Mouse (Mus musculus) cerebellum, postnatal 36 days (tissue): ENCODE data around the gene Fah.

Source experiments
- DNase-seq, 2 experiments: peaks; one replicate each; pipeline ENCODE4 v3.0.0; 2021 to 2022; ENCODE audit warnings: mixed read lengths in 2 of 2

Fah gene

DNA sequence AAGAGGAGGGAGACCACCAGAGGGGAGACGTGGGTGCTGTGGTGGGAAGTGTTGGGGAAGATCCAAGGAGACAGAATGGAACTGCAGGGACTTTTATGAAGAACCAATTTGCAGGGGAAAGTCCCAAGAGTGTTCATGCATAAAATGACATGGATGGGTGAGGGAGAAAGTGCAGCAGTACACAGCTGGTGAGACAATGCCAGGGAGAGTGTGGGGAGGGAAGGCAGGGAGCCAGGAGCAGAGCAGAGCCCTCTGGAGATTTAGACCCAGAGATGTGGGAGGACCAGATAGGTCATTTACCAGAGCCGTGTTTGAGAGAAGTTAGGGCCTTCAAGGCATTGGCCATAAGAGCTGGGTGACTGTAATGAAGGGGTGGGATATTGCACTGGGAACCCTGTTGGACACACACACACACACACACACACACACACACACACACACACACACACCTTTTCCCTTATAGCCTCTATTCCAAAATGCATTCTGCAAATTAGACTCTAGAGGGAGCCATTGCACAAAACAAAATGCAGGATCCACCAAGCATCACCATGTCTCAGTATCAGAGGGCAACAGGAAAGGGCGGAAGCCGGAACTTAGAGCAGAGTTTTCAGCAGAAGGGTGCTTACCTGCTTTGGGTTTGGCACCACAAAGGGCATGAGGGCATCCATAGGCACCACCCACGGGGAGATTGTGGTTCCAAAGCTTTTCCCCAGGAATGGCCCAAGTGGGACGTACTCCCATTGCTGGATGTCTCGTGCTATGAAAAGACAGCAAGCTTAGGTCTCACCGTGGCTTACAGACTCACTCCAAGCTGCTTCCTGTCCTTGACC is 12.2 kb downstream of the Fah start:
- DNase-seq: peak; percentile 20 to 35

DNA sequence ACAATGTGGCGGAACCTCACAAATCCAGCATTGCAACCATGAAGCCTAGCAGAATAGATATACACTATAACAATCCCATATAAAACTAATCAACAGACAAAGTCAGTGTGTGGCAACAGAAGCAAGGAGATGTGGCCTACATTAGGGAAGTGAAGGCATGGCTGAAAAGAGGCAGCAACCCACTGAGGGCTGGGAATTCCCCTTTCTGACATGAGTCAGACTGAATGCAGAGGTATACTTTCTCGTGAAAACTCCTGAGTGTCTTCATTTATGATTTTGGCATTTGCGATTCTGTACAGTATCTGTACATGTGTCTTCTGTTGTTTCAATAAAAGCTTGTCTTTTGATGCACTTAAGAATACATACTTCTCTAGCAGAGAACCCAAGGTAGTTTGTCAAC is 15.2 kb downstream of the Fah start:
- no peak for DNase-seq

DNA sequence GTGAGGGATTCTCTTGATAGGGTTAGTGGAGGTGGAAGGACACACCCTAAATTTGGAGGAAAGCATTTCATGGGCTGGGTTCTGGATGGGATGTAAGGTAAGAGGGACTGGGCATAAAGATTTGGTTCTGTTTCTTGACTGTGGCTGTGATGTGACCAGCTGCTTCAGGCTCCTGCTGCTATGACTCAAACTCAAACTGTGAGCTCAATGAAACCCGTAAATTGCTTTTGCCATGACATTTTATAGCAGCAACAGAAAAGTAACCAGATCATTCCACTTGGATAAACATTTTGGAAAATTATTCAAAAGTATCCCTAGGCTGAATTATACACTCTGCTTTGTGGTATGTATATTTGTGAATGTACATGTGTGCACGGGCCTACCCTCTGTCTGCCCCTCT is 15.9 kb downstream of the Fah start:
- DNase-seq: no peak

DNA sequence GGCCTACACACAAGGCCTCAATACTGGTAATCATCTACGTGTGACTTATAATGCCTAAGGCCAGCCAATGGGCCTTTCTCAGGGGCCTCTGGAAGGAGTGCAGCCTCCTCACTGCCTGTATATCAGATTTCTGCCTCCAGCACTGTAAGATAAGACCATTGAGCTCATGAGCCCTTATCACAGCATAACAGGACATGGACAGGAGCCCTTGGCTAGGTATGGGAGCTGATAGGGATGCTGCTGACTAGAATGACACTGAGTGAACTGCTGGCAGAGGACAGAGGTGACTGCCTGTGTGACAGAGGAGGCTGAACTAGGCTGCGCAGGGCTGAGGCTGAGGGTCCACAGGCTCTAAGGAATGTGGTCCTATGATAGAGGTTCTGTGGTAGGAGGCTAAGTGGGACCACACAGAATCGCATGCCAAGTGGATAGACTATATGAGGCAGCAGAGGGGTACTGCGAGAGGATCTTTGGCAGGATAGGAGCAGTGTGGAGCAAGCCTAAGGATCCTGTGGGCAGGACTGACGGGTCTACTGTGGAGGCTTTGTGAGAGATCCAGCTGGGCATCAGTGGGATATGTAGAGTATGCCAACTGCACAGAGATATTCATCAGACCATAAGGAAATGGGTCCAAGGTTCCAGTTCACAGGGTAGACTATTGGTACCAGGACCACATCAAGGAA is 19.3 kb downstream of the Fah start:
- no peak for DNase-seq

DNA sequence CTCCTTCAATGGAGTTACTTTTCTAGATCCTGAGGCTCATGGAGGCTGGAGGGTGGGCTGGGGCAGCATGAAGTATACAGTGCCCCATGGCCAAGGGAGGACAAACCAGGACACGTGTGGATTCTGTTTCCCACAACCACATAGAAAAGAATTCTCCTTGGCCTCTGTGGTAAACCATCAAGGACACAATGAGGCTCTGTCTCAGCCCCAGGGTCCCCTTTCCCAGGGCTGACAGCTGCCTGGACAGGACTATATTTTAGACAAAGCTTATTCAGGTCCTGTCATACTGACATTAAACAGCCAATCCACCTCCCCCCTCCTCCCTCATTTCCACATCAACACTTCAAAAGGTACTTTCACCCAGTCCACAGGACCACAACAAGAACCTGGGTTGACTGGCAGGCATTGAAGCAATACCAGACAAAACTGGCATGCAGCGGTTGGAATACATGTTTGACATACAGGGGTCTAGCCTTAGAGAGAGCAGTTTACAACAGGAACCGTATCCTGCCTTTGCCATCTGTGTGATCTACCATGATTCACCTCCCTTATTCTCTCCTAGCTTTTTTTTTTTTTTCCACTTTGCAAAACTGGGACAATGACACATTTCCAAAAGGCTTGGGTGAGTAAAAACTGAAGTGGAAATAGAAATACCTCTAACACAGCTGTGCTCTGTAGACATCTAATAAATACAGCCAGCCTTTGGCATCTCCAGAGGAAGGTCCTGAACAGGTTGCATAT is 20.0 kb downstream of the Fah start:
- no peak for DNase-seq

DNA sequence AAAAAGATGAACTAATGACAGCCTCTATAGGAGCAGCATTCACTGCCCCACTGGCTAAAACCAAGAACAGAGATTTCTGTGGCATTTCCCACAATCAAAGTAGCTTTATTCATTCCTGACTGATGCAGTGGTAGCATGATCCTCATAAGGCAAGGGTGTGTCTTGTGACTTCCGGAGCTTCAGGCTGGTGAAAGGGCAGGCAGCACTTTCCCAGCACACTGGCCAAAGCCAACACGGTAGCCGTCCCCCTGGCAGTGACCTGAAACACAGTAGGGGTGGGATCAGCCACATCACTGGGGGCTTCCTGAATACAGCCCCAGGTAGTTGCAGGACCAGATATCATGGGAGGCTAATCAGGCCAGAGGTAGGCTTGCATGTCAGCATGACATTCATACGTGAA is 21.4 kb downstream of the Fah start:
- no peak for DNase-seq

DNA sequence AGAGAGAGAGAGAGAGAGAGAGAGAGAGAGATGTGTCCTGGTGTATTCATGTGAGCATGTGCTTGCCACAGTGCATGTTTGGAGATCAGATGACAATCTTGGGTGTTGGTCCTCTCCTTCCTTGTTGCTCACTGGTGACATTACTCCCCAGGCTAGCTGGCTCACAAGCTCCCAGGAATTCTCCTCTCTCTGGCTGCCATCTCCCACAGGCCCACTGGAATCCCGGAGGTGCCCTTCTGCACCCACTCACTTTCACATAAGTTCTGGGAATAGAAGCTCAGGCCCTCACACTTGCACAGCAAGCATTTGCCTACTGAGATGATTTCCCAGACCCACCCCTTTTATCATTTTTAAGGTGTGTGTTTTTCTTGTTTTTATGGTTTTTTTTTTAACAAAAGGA is 26.8 kb downstream of the Fah start:
- no peak for DNase-seq

DNA sequence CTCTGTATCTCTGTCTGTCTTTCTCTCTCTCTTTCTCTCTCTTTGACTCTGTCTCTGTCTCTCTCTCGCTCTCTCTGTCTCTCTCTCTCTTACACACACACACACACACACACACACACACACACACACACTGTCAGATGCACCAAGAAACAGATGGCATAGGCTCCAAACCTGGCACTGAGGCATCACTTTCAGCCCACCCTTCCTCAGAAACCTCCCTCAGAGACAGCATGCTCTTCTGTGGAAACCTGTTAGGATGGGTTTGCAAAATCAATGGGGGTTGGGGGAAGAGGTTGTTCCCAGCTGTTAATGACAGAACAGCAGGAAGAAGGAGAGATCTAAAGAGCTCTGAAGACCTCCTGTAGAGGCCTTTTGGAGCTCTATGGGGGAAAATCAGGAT is 27.7 kb downstream of the Fah start:
- no peak for DNase-seq

DNA sequence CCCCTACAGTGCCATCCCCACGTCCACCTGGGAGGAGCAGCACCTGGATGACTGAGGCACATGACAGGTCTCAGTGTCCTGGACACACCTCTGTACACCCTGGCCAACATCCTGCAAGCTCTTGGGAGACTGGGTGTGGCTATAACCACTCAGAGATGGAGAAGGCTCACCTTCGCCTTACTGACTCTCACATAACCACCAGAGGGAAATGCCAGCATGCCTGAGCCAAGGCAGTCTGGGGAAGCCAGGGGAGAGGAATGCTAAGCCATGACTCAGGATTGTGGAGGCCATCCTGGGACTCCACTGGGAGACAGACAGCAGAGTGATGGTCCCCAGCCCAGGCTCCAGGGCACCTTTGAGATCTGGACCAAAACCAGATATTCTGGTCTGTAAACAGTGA is 29.5 kb downstream of the Fah start:
- DNase-seq: no peak

DNA sequence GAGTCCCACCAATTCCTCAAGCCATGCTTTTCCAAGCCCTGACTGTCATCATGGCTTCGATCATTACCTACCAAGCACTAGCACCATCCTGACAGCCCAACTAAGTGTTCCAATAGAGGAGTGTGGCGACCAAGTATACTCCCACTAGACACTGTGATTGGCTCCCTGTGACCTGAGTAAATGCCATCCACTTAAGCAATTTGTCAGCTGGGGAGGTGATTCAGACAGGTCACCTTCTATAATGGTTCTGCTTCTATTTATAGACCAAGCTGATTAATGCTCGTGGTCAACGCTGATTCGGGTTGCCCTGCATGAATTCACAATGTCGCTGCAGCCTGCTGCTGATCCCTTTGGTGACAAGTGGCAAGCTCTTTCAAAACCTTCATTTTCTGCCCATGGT is 40.3 kb downstream of the Fah start:
- DNase-seq: no peak

DNA sequence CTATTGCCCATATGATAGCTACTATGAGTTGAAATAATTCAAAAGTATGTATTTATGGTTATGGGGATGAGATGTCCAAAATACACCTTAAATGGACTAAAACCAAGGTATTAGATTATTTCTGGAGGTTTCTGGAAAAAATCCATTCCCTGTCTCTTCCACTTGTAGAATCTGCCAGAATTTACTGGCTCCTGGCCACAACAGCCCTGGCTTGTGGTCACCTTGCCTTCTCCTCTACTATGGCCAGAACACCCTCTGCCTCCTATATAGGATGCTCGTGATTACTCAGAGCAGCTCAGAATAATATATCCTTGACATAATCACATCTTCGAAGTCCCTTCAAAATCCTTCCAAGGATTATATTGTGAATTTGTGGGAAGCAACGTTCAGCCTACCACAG is 42.3 kb downstream of the Fah start:
- no peak for DNase-seq

DNA sequence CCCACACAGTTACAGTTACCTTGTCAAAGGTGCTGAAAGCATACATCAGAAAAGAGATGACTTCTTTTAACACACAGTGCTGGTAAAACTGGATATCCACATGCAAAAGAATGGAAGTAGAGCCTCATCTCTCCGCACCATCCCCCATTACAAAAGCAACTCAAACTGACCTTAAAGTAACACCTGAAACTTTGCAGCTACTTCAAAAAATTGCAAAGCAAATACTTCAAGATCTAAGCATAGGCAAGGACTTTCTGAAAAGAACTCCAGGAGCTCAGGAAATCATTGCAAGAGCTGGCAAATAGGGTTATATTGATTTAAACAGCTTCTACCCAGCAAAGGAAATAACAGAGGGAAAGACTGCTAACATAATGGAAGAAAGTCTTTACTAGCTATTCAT is 46.0 kb downstream of the Fah start:
- no peak for DNase-seq

DNA sequence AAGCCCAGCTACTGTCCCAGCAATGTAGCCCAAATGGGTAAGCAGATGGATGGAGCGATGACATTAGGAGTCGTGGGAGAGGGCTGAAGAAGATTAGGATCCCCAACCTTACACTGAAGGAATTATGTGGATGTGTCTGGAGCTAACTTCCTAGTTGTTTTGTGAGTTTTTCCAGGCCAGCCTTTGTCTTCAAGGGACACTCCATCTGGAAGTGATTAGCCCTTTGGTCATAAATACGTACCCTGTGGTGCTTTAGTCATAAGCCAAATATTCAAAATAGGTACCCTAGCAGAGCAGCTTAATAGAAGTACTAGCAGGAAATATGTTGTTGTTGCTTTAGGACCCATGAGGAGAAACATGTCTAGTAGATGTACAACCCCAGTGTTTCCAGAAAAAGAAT is 49.2 kb downstream of the Fah start:
- no peak for DNase-seq

DNA sequence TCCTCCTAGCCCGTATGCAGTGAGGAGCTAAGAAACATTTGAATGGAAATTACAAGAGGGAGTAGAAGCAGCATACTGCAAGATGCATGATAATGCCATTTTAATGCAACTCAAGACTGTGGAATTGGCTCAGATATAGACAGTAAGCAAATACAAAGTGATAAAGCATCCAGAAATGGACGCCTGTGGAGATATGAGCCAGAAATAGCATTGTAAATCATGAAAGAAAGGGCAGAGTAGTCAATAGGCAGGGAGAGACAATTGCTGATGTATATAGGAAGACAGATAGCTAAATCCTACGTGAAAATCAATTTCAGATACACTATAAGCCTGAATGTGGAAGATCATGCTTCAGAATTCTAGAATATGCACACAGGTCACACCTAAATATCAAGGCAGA is 51.2 kb downstream of the Fah start:
- no peak for DNase-seq

DNA sequence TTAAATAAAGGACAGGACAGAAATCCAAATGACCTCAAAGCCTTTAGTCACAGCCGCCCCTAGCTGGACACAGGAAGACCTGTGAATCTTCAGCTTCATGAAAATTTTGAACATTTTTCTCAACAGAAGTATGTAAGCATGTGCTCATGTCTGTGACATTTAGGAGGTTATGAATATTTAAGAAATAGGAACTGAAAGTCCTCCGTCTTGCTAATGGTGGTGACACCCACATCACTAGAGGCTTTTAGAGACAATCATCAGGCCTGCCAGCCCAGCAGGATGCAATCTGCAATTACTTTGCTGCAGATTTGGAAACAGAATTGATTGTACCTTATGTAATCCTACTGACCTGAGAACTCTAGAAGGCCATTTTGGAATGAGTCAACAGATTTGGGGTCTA is 55.0 kb downstream of the Fah start:
- no peak for DNase-seq

DNA sequence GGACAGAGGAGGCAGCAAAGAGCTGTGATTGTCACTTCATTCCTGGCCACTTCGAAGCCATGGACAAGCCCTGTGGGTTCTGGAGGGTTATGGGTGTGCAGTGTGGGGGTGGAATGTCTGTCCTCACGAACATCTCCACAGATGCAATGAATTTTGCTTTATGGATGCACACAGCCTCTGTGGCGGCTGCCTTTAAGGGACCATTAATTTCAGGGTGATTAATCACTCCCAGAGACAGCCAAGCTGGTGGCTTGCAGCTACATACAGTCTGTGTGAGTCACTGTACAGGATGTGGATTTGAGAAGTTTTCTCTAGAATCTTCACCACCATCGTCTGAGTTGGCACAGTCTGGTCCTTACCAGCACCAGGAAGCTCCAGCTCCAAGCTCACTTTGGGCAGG is 59.9 kb downstream of the Fah start:
- no peak for DNase-seq

DNA sequence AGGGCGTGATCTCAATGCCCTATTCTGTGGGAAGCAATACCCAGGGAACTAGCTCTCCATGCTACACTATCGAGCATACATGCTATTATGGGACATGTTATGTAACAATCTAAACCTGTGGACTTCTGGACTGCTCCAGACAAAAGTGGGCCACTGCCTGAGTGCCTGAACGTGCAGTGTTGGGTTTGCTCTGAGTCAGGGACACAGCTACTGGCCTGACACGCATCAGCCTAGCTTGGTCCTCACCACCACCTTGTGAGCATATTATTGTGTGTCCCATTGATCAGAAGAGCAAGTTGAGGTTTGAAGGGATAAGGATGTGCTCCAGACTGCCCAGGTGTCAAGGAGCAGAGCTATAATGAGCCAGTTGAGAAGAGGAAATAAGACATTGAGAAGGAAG is 61.6 kb downstream of the Fah start:
- DNase-seq: no peak
